8 mouse cellular contexts compared by ENCODE assay signal in genomic region chr16:76129982-76130381, GRCm38 (mm10).
DNase-seq lines count a peak whose midpoint lies in the region; ATAC-seq and TF ChIP-seq lines count a peak whose summit lies in the region.

No protein-coding gene starts in this region.

- TF ChIP-seq CTCF in gastrocnemius, adult 2 months (IDR thresholded peaks at IDR 0.05): peak; percentile 46

- WGBS in midbrain, embryonic 14.5 days: 96% methylated on average over 2 of the region's 2 CpGs

- H3K27ac ChIP-seq in gastrocnemius, adult 2 months: no peak overlapping the region
- H3K27ac ChIP-seq in midbrain, embryonic 14.5 days (replicated peaks; ENCODE audit: low read depth, low read length): no peak overlapping the region

- intact Hi-C loops in gastrocnemius, adult 2 months (cut with DNase I): no loop called here

- H3K9ac ChIP-seq in midbrain, embryonic 14.5 days (replicated peaks; ENCODE audit: low read length): no peak overlapping the region

- ATAC-seq in midbrain, embryonic 14.5 days (ENCODE audit: low FRiP score, low TSS enrichment): no peak

- no peaks in the 10 kb centered on the region for H3K36me3 ChIP-seq in midbrain, embryonic 14.5 days (ENCODE audit: control insufficient read depth, insufficient read depth, low read length)

- no peaks in the 10 kb centered on the region for H3K9me3 ChIP-seq in midbrain, embryonic 14.5 days (ENCODE audit: control insufficient read depth, low read length)

- no peaks in the 10 kb centered on the region for H3K27me3 ChIP-seq in midbrain, embryonic 14.5 days (ENCODE audit: control insufficient read depth, insufficient read depth, low read length)

- no peaks in the 10 kb centered on the region for H3K4me1 ChIP-seq in midbrain, embryonic 14.5 days (ENCODE audit: control insufficient read depth, insufficient read depth, low read length)

- no peak for DNase-seq in gastrocnemius, adult 2 months
- DNase-seq in gastrocnemius, postnatal 25 days: no peak
- DNase-seq in urinary bladder, postnatal 36 days (ENCODE audit: low spot score in 2 of 2): peak; percentile 7 to 21
- no peak for DNase-seq in urinary bladder, postnatal 4 days (ENCODE audit: low spot score in 2 of 2)
- peak; percentile 81 for DNase-seq in induced T-regulatory cell, adult 2 months (ENCODE audit: low read depth)
- peak; percentile 24 to 65 for DNase-seq in natural killer cell, adult 2 months (ENCODE audit: low spot score in 2 of 2)
- DNase-seq in frontal cortex, postnatal 10 days (ENCODE audit: low spot score in 2 of 2): no peak
- no peak for DNase-seq in midbrain, embryonic 14.5 days

- H3K4me2 ChIP-seq in midbrain, embryonic 14.5 days (ENCODE audit: low read length): no peak overlapping the region

- H3K4me3 ChIP-seq in gastrocnemius, adult 2 months: no peak overlapping the region
- no peak overlapping the region for H3K4me3 ChIP-seq in midbrain, embryonic 14.5 days (replicated peaks; ENCODE audit: low read depth, low read length)

Comparison
In these comparisons a context has a peak if more than half of its experiments do, and no peak if none do; other contexts are left out.
1. DNase-seq: peak in urinary bladder, postnatal 36 days (2 of 2), induced T-regulatory cell, adult 2 months (single experiment) and natural killer cell, adult 2 months (2 of 2); none in gastrocnemius, adult 2 months (single experiment), gastrocnemius, postnatal 25 days (single experiment), urinary bladder, postnatal 4 days (0 of 2), frontal cortex, postnatal 10 days (0 of 2) and midbrain, embryonic 14.5 days (single experiment).